Mouse (Mus musculus): ENCODE results near the gene Pdzd7.

Pdzd7 gene

GRCm38 (mm10) chr19:44980787-44981186 lies 64.7 kb downstream of the Pdzd7 start:
- no peak for DNase-seq

- no peak for DNase-seq
Observed at GRCm38 (mm10) chr19:44977148-44977547, 68.4 kb downstream of the Pdzd7 start.

Measured in cerebellum, adult 8-10 months (tissue).